Mouse (Mus musculus) midbrain, embryonic 16.5 days (tissue): ENCODE results near the gene Trappc10. TPM values are rescaled to one million over a fixed set of nuclear protein-coding genes. Genes with fewer than 3 reads are reported as not detected.

Source experiments
- ATAC-seq: fragments of 200-750 bp; cut with Nextera tagmentation; 2 replicates; pipeline ENCODE4 v1.8.0; 2017; ENCODE audit warnings: moderate TSS enrichment
- H3K27ac ChIP-seq: fragments of 300-500 bp; sonication (generic); 2 replicates; pipeline ENCODE4 v1.5.1; 2014; ENCODE audit warnings: mild to moderate bottlenecking, low read length, mixed read lengths
- H3K27me3 ChIP-seq: fragments of 300-500 bp; sonication (generic); 2 replicates; pipeline ENCODE4 v1.6.1; 2014; ENCODE audit warnings: low read depth, low read length, mixed read lengths; ENCODE audit not compliant: control insufficient read depth, insufficient read depth
- H3K36me3 ChIP-seq: fragments of 300-500 bp; sonication (generic); 2 replicates; pipeline ENCODE4 v1.6.1; 2014; ENCODE audit warnings: mild to moderate bottlenecking, low read length, moderate library complexity, mixed read lengths; ENCODE audit not compliant: control insufficient read depth, insufficient read depth
- H3K4me1 ChIP-seq: fragments of 300-500 bp; sonication (generic); 2 replicates; pipeline ENCODE4 v1.6.1; 2014; ENCODE audit warnings: mild to moderate bottlenecking, low read length, mixed read lengths; ENCODE audit not compliant: control insufficient read depth, insufficient read depth
- H3K4me2 ChIP-seq: fragments of 300-500 bp; sonication (generic); 2 replicates; pipeline ENCODE4 v1.6.1; 2014; ENCODE audit warnings: mild to moderate bottlenecking, low read length, mixed read lengths
- H3K4me3 ChIP-seq: fragments of 300-500 bp; sonication (generic); 2 replicates; pipeline ENCODE4 v1.5.1; 2014; ENCODE audit warnings: low read depth, mild to moderate bottlenecking, low read length, moderate library complexity, mixed read lengths
- H3K9ac ChIP-seq: fragments of 300-500 bp; sonication (generic); 2 replicates; pipeline ENCODE4 v1.6.1; 2014; ENCODE audit warnings: low read depth, low read length, mixed read lengths
- H3K9me3 ChIP-seq: fragments of 300-500 bp; sonication (generic); replicated peaks from 2 replicates; pipeline ENCODE4 v1.6.1; 2014; ENCODE audit warnings: mild to moderate bottlenecking, low read length, mixed read lengths; ENCODE audit not compliant: control insufficient read depth, poor library complexity, severe bottlenecking
- WGBS: fragments of 180-500 bp; shearing (Covaris S2); extraction: QIAGEN DNeasy Blood & Tissue Kit; methylation state at CpG from one replicate; pipeline ENCODE4 v1.1.7; 2014; 5-methylcytosine and 5-hydroxymethylcytosine counted together
- polyA plus RNA-seq: library from polyadenylated mRNA; unstranded; fragments of >200 nt; fragmentation: Nextera tagmentation; extraction: Ambion mirVana; gene quantifications from 2 replicates; pipeline ENCODE4 v1.2.1, GENCODE M21; 2015

The Trappc10 gene
- polyA plus RNA-seq, 1 experiment from 2014 or later = 22.4 TPM

- Histone ChIP-seq H3K9me3 (no peaks in the 10 kb centered on the region), H3K27me3 (no peaks in the 10 kb centered on the region), H3K36me3 (peaks cover 40% of the 10 kb centered on the region), H3K9ac (no peak overlapping the region), H3K27ac (no peak overlapping the region), H3K4me3 (no peak overlapping the region), H3K4me1 (peaks cover 17% of the 10 kb centered on the region), H3K4me2 (no peak overlapping the region)
- no peak for ATAC-seq
- WGBS = 94% methylated on average over 7 of the region's 7 CpGs
Observed at GRCm38 (mm10) chr10:78171057-78171456, 73.4 kb downstream of the Trappc10 start.

- H3K36me3 ChIP-seq = peaks cover 41% of the 10 kb centered on the region
- peak overlapping the region; percentile 77 for H3K27ac ChIP-seq
- peak overlapping the region; percentile 83 for H3K4me2 ChIP-seq
- H3K9ac ChIP-seq = peak overlapping the region; percentile 66
- H3K4me3 ChIP-seq = peak overlapping the region; percentile 78; the same call in 1 of the 2 replicates
- no peaks in the 10 kb centered on the region for H3K9me3 ChIP-seq
- no peaks in the 10 kb centered on the region for H3K27me3 ChIP-seq
- 56% methylated on average over 2 of the region's 2 CpGs for WGBS
- H3K4me1 ChIP-seq = peaks cover 17% of the 10 kb centered on the region
- ATAC-seq = peak; percentile 2; the same call in 1 of the 2 replicates
Observed at GRCm38 (mm10) chr10:78170445-78170844, 74.0 kb downstream of the Trappc10 start.

GRCm38 (mm10) chr10:78169281-78170042, 75.0 kb downstream of the Trappc10 start, which contains the start of gene D10Jhu81e:
Gene D10Jhu81e, minus strand, starts transcription at chr10:78169782.
- Histone ChIP-seq H3K9me3 (no peaks in the 10 kb centered on the region), H3K9ac (peak within 1 kb of the TSS; percentile 85), H3K27me3 (no peaks in the 10 kb centered on the region), H3K4me2 (peak within 1 kb of the TSS; percentile 83), H3K4me1 (peaks cover 17% of the 10 kb centered on the region), H3K4me3 (peak within 1 kb of the TSS; percentile 78), H3K27ac (peak within 1 kb of the TSS; percentile 81), H3K36me3 (peaks cover 39% of the 10 kb centered on the region)
- ATAC-seq = peak; percentile 97
- 2% methylated on average over 49 of the region's 50 CpGs for WGBS

DNA sequence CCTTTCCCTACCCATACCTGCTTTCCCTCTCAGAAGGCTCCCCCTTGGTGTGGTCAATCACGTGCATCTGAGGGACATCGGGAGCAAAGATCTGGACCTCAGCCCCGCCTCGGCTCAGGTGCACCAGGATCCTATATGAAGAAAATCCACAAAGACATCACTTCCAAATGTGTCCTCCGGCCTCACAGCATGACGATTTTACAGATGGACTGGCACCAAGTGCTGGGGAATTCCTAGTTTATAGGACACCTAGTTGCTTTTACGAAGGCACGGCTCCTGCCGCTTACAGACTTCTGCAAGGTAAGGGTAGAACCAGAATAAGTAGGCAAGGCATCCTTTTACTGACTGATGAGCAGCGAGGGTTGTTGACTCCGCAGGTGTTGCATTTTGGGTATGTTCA, 75.6 kb downstream of the Trappc10 start:
- peak overlapping the region; percentile 83 for H3K4me2 ChIP-seq
- H3K27me3 ChIP-seq = no peaks in the 10 kb centered on the region
- ATAC-seq = no peak
- H3K4me1 ChIP-seq = peaks cover 17% of the 10 kb centered on the region
- WGBS = 88% methylated on average over 11 of the region's 11 CpGs
- H3K27ac ChIP-seq = no peak overlapping the region
- peaks cover 34% of the 10 kb centered on the region for H3K36me3 ChIP-seq
- peak overlapping the region; percentile 78 for H3K4me3 ChIP-seq
- peak overlapping the region; percentile 85 for H3K9ac ChIP-seq
- H3K9me3 ChIP-seq = no peaks in the 10 kb centered on the region

GRCm38 (mm10) chr10:78167775-78168174, 76.7 kb downstream of the Trappc10 start:
- Histone ChIP-seq H3K9me3 (no peaks in the 10 kb centered on the region), H3K27ac (no peak overlapping the region), H3K4me2 (no peak overlapping the region), H3K27me3 (no peaks in the 10 kb centered on the region), H3K4me3 (no peak overlapping the region), H3K9ac (no peak overlapping the region), H3K36me3 (peaks cover 33% of the 10 kb centered on the region), H3K4me1 (peaks cover 17% of the 10 kb centered on the region)
- ATAC-seq = no peak

- no peak overlapping the region for H3K27ac ChIP-seq
- H3K9ac ChIP-seq = 0 out of 2 replicates have a peak overlapping the region, but pooled peaks have one; percentile 18
- no peak overlapping the region for H3K4me3 ChIP-seq
- H3K4me1 ChIP-seq = peaks cover 17% of the 10 kb centered on the region
- H3K4me2 ChIP-seq = no peak overlapping the region
- 85% methylated on average over 7 of the region's 7 CpGs for WGBS
- no peaks in the 10 kb centered on the region for H3K9me3 ChIP-seq
- ATAC-seq = no peak
- no peaks in the 10 kb centered on the region for H3K27me3 ChIP-seq
- H3K36me3 ChIP-seq = peaks cover 33% of the 10 kb centered on the region
Observed at GRCm38 (mm10) chr10:78167333-78167732, 77.1 kb downstream of the Trappc10 start.

- H3K27me3 ChIP-seq = no peaks in the 10 kb centered on the region
- no peak overlapping the region for H3K4me2 ChIP-seq
- H3K9me3 ChIP-seq = no peaks in the 10 kb centered on the region
- WGBS = 93% methylated on average over 21 of the region's 21 CpGs
- no peak overlapping the region for H3K27ac ChIP-seq
- H3K9ac ChIP-seq = no peak overlapping the region
- peaks cover 27% of the 10 kb centered on the region for H3K36me3 ChIP-seq
- ATAC-seq = no peak
- no peak overlapping the region for H3K4me3 ChIP-seq
- peaks cover 16% of the 10 kb centered on the region for H3K4me1 ChIP-seq
Observed at GRCm38 (mm10) chr10:78165256-78166005, 79.0 kb downstream of the Trappc10 start.

- H3K4me3 ChIP-seq = no peak overlapping the region
- no peak overlapping the region for H3K4me2 ChIP-seq
- no peak overlapping the region for H3K9ac ChIP-seq
- WGBS = 93% methylated on average over 12 of the region's 12 CpGs
- no peak overlapping the region for H3K27ac ChIP-seq
- H3K27me3 ChIP-seq = no peaks in the 10 kb centered on the region
- peaks cover 28% of the 10 kb centered on the region for H3K36me3 ChIP-seq
- peaks cover 11% of the 10 kb centered on the region for H3K4me1 ChIP-seq
- ATAC-seq = no peak
- H3K9me3 ChIP-seq = no peaks in the 10 kb centered on the region
Observed at GRCm38 (mm10) chr10:78164786-78165185, 79.7 kb downstream of the Trappc10 start.

DNA sequence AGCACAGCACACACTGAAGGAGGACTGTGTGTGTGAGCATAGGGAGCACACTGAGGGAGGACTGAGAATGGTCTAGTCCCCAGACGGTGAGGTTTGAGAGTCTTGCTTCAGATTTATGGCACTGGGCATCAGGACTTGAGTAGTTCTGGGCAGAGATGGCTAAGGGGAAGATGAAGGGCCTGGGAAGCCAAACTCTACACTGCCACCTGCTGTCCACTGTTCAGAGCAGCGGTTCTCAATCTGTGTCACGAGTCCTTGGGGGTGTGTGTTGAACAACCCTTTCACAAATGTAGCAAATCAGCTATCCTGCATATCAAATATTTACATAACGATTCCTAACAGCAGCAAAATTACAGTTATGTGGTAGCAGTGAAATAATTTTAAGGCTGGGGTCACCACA, 80.5 kb downstream of the Trappc10 start:
- H3K4me1 ChIP-seq = peaks cover 15% of the 10 kb centered on the region
- no peaks in the 10 kb centered on the region for H3K9me3 ChIP-seq
- no peak overlapping the region for H3K27ac ChIP-seq
- no peak overlapping the region for H3K4me2 ChIP-seq
- H3K27me3 ChIP-seq = no peaks in the 10 kb centered on the region
- ATAC-seq = no peak
- 40% methylated on average over 4 of the region's 4 CpGs for WGBS
- H3K36me3 ChIP-seq = peaks cover 28% of the 10 kb centered on the region
- no peak overlapping the region for H3K9ac ChIP-seq
- no peak overlapping the region for H3K4me3 ChIP-seq
